Mouse (Mus musculus) megakaryocyte progenitor cell, adult 5-6 weeks (primary cell): ENCODE data around the gene Rdx. TPM values are rescaled to one million over a fixed set of nuclear protein-coding genes. Genes with fewer than 3 reads are reported as not detected.

Experiments used
- ATAC-seq: replicated peaks from 2 replicates; pipeline ENCODE4 v1.8.0; 2016; ENCODE audit warnings: mild to moderate bottlenecking, moderate TSS enrichment, inconsistent platforms; ENCODE audit not compliant: poor library complexity
- total RNA-seq, 2 experiments: library from RNA; stranded (forward) in 1 of 2; stranded (reverse) in 1 of 2; fragments of 157-497, 149-512 nt in 1 of 2; fragments of 200-1000 nt in 1 of 2; gene quantifications; 2 replicates each; pipeline versions ENCODE4 v1.2.3 to v1.2.4; 2015 to 2017

Rdx gene
- total RNA-seq (2015) (95.2 and 95.3 TPM in 2 replicates), total RNA-seq (2017) (212 and 232 TPM in 2 replicates)

DNA sequence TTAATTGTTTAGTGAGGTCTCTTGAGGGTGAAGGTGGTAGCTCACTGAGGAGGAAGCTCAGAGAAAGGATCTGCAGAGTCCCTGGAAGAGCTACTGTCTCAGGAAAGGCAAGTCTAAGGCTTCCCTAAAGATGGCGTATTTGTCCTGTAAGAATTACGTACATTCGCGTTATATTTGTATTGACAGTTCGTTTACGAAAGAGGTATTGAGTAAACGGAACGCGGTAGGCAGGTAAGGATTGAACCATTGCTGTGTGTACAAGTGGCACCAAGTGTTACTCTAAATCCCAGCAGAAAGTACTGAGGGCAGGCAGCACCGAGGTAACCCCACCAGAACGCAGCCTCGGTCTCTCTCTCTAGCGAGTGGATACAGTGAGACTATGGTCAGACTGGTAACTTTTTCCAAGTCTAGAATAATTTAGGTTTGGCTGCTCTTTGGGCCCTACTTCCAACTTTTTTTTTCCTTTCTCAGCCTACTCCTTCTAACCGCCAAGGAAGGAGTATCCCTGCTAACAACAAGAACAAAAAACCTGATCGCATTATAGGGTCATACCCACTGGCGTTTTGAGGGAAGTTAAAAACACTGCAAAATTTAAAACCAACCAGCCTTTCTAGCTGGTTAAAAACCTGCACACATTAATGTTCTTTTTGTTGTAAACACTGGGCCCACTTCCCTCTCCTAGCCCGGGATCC is at the start of gene Rdx:
Gene Rdx (plus strand): TSS at position 45 of the 692 bp plus-strand sequence.
- ATAC-seq = peak; percentile 33

DNA sequence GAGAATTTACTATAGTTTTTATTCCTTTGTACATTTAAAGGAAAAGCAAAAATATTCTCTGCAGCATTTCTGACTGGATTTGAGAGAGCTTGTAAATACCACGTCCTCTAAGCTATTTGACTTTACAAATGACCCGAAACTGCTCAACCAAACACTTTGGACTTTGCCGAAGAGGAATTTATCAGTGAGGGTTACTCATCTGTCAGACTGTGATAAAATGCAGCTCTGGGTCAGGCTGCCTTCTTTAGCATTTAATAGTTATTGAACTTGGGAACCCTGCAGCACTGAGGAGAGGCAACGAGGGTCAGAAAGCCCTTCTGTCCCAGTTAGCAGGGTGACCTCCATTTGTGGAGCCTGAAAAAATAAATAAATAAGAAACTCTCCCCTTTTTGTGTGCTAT is 43.5 kb upstream of the Rdx start:
- no peak for ATAC-seq

DNA sequence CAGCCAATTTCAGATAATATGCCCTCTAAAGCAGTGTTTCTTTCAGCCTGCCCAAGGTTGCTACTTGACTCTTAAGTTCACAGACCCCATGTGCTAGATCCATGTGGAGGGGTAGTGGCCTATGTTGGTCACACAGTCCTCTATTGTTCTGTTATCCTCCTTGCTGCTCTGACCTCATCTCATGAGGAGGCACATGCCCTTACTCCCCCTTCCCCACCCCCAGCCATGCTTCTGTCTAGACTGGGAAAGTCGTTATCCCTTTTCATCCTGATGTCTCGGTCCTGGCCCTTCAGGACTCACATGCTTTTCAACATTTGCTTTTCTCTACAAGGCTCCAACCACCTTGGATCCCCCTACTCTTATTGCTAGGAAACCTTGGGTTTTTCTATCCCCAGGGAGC is 39.6 kb upstream of the Rdx start:
- no peak for ATAC-seq

DNA sequence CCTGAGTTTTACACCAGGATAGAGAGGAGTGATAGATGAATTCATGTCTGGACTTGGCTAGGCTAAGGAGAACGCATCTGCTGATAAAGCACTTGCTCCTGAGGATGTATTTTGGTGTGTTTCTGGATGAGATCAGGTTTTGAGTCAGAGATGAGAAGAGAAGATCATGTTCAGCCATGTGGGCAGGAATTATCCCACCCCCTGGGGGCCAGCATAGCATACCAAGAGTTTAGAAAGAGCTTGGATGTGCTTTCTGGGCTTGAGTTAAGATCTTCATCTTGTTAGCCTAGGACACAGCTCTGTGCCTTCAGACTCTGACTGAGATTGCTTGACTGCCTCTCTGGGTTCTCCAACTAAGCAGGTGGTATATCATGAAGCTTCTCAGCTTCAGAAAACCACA is 38.5 kb upstream of the Rdx start:
- no peak for ATAC-seq

DNA sequence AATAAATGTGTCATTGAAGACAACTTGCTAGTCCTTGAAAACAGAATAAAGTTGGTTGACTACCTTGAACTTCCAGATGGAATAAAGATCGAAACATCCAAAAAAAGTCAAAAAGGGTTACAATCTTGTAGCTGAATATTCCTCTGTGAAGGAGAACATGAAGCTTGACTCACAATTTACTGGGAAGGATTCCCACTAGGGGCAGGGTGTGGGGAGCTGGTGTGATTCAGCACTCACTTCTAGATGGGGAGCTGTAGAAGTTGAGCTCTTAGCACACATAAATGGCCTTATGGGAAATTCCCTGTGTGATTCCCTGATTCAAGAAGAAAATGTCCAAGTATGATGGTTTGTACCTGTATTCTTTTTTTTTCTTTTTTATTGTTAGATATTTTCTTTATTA is 34.7 kb upstream of the Rdx start:
- ATAC-seq = no peak

DNA sequence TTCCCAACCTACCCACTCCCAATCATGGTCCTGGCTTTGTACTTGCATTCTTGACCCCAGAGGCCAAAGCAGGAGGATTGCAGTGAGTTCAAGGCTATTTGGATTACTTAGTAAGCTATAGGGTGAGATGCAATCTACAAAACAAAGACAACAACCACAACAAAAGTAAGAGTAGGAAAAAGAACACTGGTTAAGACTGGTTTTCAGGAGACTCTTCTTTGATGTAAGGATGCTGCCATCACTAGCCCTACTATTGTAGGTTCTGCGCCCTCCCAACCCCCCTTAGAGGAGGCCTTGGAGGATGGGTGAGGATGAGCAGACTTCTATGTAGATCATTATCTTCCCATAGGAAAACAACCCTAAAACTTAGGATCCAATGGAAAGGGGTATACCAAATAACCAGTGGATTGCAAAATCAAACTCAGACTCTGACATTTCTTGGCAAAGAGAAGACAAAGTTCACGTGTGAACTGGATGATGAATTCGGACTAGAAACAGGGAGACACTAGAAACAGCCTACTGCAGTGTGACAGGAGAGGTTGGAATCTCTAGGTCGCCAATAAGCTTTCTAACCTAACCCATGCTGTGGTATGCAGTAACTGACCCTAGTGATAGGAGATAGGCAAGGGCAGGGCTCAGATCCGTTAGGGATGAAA is 34.1 kb upstream of the Rdx start:
- ATAC-seq = no peak

DNA sequence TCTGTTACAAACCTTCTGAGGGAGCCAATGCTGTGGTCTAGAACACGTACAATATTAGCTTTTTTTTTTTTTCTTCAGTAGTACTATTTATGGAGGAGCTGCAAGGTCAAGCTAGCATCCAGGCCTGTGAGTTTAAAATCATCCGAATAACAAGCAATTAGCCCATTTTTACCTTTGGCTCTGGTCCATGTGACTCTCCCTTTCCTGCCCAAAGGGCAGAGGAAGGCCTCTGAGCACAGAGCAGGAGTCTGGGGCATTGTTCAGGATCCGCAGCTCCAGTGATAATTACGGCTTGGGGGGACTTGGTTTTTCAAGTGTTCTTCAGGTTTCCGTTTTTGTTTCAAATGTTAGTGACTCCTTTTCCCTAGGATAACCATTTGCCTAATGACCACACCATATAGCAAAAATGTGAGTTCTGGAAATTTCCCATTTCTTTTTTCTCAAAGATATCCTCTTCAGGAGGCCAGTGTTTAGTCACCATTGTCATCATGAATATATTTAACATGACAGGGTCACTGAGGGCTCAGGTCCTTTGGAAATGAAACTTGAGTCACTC is 33.0 kb upstream of the Rdx start:
- ATAC-seq = no peak

DNA sequence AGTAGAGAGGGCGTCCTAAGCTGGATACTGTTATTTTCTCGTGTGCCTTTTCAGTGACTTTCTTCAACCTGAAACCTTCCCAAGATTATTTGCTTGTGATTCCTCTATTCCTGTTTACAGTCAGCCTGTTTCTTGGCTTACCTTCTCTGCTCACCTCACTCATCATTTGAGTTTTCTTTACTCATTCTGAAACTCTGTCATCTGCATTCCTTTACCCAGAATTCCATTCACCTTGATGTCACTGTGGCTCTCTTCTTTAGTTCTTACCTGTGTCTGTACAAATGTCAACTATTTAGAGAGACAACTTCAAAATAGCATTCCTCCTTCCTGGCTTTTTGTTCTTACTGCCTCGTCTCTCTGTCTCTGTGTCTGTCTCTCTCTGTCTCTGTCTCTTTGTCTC is 29.9 kb upstream of the Rdx start:
- ATAC-seq = no peak

DNA sequence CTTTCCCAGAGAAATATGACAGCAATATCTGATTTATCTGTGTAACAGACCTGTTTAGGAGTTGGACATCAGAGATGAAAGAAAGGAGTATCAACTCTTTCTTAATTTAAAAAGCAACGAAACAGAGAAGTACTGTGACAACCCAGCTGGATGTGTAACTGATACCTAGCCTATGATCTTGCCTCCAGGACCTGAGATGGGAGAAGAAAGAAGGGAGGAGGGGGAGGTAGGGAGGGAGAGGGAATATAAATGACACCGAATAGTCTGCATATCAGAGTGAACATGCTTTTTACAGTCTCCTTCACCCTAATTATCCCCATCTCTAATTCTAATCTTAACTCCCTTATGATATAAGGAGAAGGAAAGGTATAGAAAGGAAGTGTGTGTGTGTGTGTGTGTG is 29.1 kb upstream of the Rdx start:
- ATAC-seq = no peak

DNA sequence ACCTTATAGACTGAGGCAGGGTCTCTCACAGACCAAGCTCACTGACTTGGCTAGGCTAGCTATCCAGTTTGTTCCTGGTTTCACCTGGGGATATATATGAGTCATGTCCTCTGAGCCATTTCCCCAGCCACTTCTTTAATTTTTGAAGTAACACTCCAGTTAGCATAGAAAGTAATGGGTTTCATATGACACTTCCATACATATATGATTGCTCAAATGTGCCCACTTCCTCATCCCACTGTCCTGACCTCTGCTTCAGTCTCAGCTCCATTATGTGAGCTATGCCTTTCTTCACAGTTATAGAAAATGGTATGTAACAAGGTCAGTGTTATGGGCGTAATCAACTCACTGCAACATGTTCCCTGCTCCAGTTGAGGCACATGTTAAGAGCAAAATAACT is 28.5 kb upstream of the Rdx start:
- ATAC-seq = peak; percentile 54

DNA sequence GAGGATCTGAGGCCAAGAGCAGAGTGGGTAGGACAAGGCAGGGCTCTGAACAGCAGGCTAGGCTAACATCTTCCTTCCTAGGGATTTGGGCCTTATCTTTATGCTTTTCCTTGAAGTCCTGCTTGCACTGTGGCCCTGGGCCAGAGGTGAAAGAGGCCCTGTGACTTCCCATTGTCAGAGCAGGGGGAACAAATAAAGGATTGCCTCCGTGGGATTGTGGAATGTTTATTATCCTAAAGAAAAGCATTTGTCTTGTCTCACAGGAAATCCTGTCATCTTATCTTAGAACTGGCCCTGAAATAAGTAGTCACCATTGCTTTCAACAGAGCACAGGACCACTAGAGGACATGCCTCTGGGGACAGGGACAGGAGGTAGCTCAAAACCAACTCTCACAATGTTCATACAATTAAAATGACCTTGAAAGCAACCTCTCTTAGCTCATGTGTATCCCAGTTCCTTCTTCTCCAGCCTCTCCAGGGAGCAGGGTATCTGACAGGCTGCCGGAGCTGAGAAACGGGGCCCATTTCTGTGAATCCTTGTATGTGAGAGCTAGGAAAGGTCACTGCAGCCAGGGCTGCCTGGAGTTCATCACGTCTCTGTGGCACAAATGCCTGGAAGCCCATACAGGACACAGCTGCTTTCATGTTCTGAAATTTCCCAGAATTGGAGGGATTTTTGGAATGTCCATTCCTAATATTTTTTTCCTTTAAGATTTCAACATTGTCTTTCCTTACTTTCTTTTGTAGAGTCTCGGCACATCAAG is 19.5 kb upstream of the Rdx start:
- no peak for ATAC-seq

DNA sequence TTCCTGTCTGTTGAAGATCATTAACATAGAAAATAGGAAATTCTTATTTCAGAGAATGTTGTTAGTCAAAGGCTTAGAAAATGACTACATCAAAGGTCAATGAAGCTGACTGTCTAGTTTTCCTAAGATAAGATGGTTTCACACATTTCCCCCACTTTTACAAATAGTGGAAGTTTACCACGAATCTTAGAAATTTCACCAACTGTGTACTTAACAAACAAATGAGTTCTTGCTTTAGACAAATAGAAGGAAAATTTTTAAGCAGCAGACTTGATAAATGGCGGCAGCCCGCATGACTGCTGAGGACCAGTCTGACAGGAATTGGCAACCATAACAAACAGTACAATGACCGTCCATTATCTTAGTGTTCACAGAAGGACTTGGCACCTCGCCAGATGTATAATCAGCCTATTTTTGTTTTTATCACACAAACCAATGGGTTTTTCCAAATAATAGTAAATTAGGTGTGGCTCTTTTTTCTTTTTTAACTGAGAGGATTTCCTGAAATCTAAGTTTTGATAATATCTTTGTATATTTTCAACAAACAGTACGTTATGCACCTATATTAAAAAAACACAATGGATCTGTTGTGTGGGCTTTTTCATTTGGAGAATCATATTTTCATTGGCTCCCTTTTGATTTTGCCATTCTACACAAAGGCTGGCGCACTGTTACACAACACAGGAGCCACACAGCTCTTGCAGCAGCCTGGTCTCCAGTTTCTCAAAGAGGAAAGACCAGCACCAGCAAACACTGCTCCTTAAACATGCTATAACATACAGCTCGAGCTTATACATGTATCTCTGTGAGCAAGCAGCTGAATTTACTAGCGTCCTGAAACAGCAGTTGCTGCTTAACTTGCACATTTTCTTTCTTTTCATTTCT is 18.2 kb upstream of the Rdx start:
- ATAC-seq = peak; percentile 65

DNA sequence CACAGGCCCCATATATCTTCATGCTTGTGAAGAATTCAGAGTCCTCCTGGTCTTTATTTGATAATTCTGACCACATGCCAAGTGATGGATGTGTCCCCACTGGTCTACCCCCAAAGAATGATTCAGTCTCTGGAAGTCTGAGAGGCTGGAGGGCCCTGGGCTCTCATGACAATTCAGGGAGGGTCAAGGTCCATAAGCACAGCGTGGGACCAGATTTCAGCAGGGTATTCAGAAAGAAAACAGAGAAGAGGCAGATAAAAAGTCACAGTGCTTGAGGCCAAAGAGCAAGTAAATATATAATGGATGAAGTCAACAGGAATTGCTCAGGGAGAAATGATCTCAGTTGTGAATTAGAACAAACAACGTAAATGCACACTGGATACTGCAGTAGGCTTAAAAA is 15.5 kb upstream of the Rdx start:
- ATAC-seq = no peak

DNA sequence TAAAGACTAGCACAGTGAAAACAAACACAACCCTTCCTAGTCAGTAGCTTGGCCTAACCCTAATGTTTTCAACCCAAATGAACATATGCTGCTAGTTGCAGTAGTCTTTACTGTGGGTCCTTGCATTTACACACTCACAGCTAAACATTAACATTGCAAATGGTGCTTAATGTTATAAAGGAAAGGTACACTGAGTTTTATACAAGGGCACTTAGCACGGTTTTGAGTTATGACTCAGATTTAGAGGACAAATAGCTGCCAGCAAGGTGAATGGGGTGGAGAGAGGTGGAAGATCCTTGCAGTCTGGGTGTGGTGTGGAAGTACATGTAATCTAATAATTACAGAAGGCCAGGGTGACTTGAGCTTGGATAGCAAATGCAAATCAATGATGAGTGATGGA is 9.5 kb upstream of the Rdx start:
- no peak for ATAC-seq

DNA sequence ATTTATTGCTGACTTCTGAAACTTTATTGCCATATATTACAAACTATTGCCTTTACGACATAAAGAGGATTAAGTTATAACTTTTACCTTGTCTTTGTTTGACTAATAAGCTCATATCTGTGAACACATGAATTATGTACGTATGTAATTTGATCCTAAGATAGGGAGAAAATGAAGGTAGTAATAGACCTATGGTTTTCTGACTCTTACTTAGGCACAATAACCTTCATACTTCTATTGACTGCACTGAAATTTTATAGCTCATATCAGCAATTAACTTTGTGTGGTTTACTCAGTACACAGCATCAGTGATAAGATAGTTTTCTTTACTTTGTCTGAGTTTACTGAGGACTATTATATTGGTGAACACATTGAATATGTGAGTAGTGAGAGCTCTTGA is 5.3 kb upstream of the Rdx start:
- no peak for ATAC-seq

DNA sequence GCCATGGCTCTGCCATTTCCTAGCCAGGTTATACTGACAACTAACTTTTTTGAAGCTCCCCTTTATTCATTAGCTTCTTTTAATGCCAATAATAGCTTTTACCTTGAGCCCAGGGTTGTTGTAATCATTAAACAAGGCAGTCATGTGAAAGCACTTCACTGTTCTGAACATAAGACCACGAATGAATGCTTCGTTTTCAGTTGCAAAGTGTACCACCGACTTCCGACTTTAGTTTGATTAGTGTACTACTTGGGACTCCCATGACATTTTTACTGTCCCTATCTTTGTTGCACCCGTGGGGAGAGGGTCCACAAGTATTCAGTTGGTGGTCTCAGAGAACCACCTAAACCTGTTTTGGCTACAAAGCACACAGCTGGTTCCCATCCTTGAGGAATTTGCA is 287 bp upstream of the Rdx start:
- no peak for ATAC-seq

DNA sequence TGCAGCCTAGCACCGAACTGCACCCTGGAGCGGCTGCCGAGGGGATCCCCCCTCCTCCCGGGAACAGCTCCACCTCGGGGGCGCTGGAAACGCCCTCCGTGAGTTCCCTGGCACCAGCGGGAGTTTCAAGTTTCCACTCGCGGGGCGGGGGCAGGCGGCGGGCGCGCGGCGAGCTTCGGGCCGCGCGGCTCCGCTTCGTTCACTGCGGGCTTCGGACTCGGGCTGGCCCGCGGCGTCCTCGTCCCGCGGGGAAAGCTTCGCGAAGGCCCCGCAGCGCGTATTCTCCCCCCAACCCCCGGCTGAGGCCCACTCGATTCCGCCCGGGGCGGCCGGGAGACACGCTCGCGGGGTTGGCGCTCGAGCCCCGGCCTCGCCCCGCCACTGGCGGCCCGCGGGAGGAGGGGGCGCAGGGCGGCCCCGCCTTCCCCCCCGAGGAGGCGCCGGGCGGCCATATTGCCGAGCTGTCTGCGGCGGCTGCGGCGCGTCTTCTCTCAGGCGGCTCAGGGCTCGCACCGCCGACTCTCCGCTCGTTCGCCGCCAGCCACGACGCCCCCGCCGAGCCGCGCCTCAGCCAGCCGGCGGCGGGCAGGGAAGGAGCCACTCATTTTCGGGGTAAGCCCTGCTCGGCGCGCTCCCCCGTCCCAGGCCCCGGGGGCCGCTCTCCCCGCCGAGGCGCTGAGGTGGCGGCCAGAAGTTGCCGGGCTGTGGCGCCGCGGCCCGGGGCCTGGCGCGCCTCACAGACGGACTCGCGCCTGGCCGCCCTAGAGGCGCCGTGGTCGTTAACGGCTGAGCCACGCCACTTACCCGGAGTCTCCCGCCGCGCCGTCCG is 1.1 kb downstream of the Rdx start:
- ATAC-seq = peak; percentile 76

DNA sequence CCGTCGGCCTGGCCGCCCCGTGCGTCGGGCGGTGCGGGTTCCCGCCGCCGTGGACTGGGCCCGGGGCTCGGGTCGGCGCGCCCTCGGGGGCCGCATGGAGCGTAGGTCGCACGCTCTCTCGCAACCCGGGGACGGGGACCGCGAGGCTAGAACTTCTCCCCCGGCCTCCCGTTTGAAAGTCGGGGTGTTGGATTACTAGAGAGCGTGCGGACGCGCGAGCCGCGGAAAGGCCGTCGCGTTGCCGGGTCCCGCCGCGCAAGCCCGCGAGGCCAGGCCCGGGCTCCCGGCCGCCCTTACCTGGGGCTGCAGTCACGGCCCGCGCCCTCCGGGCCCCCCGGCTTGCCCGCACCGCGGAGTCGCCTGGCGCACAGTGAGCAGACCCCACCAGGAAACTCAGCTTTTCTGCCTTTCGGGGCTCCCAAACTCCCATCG is 1.7 kb downstream of the Rdx start:
- ATAC-seq = peak; percentile 9

DNA sequence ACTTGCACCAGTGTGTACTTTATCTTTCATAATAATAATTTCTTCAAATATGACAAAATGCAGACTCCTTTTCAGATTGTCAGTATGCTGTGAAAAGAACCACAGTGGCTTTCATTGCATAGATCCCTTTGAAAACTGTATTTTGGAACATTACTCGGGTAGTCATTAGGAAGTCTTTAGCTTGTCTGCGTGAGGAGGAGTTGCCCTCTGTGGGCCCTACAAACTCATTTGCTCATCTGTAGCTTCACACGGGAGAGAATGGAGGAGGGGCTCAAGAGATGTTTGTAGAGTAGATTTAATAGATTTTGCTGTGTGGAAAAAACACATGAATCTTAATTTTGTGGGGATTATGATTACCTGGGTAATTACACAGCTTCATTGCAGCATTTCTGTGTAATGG is 2.6 kb downstream of the Rdx start:
- ATAC-seq = no peak

DNA sequence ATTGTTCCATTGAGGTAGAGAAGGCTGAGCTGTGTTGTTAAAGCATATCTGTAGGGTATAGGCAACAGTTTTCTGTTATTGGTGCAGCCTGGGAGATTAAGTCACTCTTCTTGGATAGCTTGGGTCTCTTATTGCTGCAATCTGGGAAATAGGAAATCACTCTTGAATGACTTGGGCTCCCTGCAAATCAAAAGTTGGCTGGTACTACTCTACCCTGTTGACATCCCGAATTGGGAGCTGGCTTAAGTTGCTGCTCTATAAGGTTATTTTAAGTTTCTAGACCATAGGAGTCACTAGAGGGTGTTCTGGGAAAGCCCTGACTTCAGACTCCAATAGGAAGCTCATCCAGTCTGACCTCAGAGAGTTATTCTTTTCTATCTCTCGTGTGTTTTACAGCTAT is 3.4 kb downstream of the Rdx start:
- ATAC-seq = no peak
